Comparison of ENCODE assay signal across 20 mouse cellular contexts in the genomic region with DNA sequence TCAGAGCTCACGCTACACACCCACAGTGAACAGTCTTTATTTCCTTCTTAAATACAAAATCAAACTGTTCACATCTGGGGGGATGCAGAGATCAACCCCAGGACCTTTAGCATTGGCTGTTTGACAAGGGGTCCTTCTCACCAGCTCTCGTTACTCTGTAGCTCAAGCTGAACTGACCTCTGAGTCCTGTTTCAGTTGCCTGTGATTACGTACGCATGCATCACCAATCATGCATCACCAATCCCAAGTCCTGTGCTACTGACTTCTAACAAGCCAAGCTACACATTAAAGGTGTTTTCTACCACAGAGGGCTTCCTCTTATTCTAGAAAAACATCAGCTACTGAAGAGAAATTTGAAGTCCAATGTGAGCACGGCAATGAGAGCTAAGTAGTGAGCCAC.
"Had no signal": no experiment of that assay in that cellular context is flagged by ENCODE, and none has a peak within 500 bp of the region (broad histone marks: within the 10 kb centered on the region; RNA-seq: fewer than 3 reads in every experiment).

No protein-coding gene starts in this region.

- H3K27me3 ChIP-seq: intestine, embryonic 15.5 days; limb, embryonic 12.5 days; limb, embryonic 15.5 days; megakaryocyte, embryonic 14.5 days; midbrain, embryonic 13.5 days; neural tube, embryonic 12.5 days; neural tube, embryonic 15.5 days; stomach, embryonic 15.5 days had no signal

- ATAC-seq: intestine, embryonic 15.5 days; liver, postnatal 0 days; midbrain, embryonic 13.5 days had no signal

- H3K4me2 ChIP-seq: intestine, embryonic 15.5 days; limb, embryonic 12.5 days; limb, embryonic 15.5 days; liver, embryonic 11.5 days; lung, embryonic 14.5 days; midbrain, embryonic 13.5 days; neural tube, embryonic 12.5 days; neural tube, embryonic 15.5 days; stomach, embryonic 15.5 days had no signal

- H3K4me3 ChIP-seq: intestine, embryonic 15.5 days; limb, embryonic 12.5 days; limb, embryonic 15.5 days; midbrain, embryonic 10.5 days; midbrain, embryonic 13.5 days; neural tube, embryonic 12.5 days; neural tube, embryonic 15.5 days; stomach, embryonic 15.5 days had no signal

- H3K9me3 ChIP-seq: intestine, embryonic 15.5 days; limb, embryonic 12.5 days; limb, embryonic 15.5 days; megakaryocyte, embryonic 14.5 days; midbrain, embryonic 10.5 days; midbrain, embryonic 13.5 days; neural tube, embryonic 12.5 days; neural tube, embryonic 15.5 days; stomach, embryonic 15.5 days had no signal

- DNase-seq: left cerebral cortex, postnatal 4 days; liver, postnatal 0 days; lung, embryonic 14.5 days; lung, postnatal 10 days; lung, postnatal 36 days; right cerebral cortex, adult 18-20 months; right cerebral cortex, postnatal 14 days; right cerebral cortex, postnatal 4 days; thymus, postnatal 25 days had no signal

- H3K27ac ChIP-seq: intestine, embryonic 15.5 days; limb, embryonic 12.5 days; limb, embryonic 15.5 days; liver, embryonic 14.5 days; midbrain, embryonic 10.5 days; midbrain, embryonic 13.5 days; neural tube, embryonic 12.5 days; neural tube, embryonic 15.5 days; stomach, embryonic 15.5 days had no signal

- H3K36me3 ChIP-seq: intestine, embryonic 15.5 days; limb, embryonic 15.5 days; midbrain, embryonic 10.5 days; midbrain, embryonic 13.5 days; neural tube, embryonic 12.5 days; neural tube, embryonic 15.5 days had no signal

- H3K9ac ChIP-seq: intestine, embryonic 15.5 days; limb, embryonic 12.5 days; limb, embryonic 15.5 days; liver, embryonic 14.5 days; liver, postnatal 0 days; lung, embryonic 14.5 days; midbrain, embryonic 13.5 days; neural tube, embryonic 12.5 days; neural tube, embryonic 15.5 days; stomach, embryonic 15.5 days had no signal

- H3K4me1 ChIP-seq: intestine, embryonic 15.5 days; limb, embryonic 15.5 days; stomach, embryonic 15.5 days had no signal
